Mouse (Mus musculus): ENCODE data around the gene Mlec. TPM values are rescaled to one million over a fixed set of nuclear protein-coding genes. Genes with fewer than 3 reads are reported as not detected.
"Not testable (repeated sequence)": the region's sequence is repeated elsewhere in the genome, so short reads cannot be mapped to it uniquely, and the experiment has no call there.

Mlec gene
- polyA plus RNA-seq, 1 experiment from 2014 or later, result 59.5 TPM

- H3K27ac ChIP-seq (ENCODE audit: low read depth, low read length), result no peak overlapping the region
- peaks cover 19% of the 10 kb centered on the region for H3K4me1 ChIP-seq (replicated peaks; ENCODE audit: control insufficient read depth, insufficient read depth, low read length)
- H3K27me3 ChIP-seq (replicated peaks; ENCODE audit: control insufficient read depth, insufficient read depth, low read length), result no peaks in the 10 kb centered on the region
- 90% methylated on average over 14 of the region's 14 CpGs for WGBS
- no peaks in the 10 kb centered on the region for H3K9me3 ChIP-seq (ENCODE audit: control insufficient read depth, low read length)
- no peak overlapping the region for H3K4me2 ChIP-seq
- DNase-seq (ENCODE audit: low spot score) (no peak), ATAC-seq (replicated peaks; ENCODE audit: low FRiP score) (no peak)
- H3K9ac ChIP-seq (ENCODE audit: low read depth, low read length), result no peak overlapping the region
- H3K4me3 ChIP-seq (ENCODE audit: low read depth, low read length), result no peak overlapping the region
- peaks cover 48% of the 10 kb centered on the region for H3K36me3 ChIP-seq (ENCODE audit: control insufficient read depth, insufficient read depth, low read length)
These were observed 8.1 kb downstream of the Mlec start for GRCm38 (mm10) chr5:115149675-115150459.

GRCm38 (mm10) chr5:115148872-115149271 is 9.1 kb downstream of the Mlec start:
- Histone ChIP-seq H3K36me3 (ENCODE audit: control insufficient read depth, insufficient read depth, low read length) (peaks cover 48% of the 10 kb centered on the region), H3K4me1 (replicated peaks; ENCODE audit: control insufficient read depth, insufficient read depth, low read length) (peaks cover 12% of the 10 kb centered on the region)
- WGBS, result no CpG with 5 or more reads among the region's 1 CpGs
- H3K4me3 ChIP-seq (ENCODE audit: low read depth, low read length); H3K27ac ChIP-seq (ENCODE audit: low read depth, low read length); ATAC-seq (replicated peaks; ENCODE audit: low FRiP score); H3K9me3 ChIP-seq (ENCODE audit: control insufficient read depth, low read length); H3K27me3 ChIP-seq (replicated peaks; ENCODE audit: control insufficient read depth, insufficient read depth, low read length); DNase-seq (ENCODE audit: low spot score); H3K9ac ChIP-seq (ENCODE audit: low read depth, low read length); H3K4me2 ChIP-seq: not testable (repeated sequence)

GRCm38 (mm10) chr5:115148378-115148777 is 9.6 kb downstream of the Mlec start:
- peaks cover 48% of the 10 kb centered on the region for H3K36me3 ChIP-seq (ENCODE audit: control insufficient read depth, insufficient read depth, low read length)
- WGBS, result 89% methylated on average over 8 of the region's 8 CpGs

GRCm38 (mm10) chr5:115147388-115147787 is 10.6 kb downstream of the Mlec start:
- DNase-seq (ENCODE audit: low spot score), result no peak
- 76% methylated on average over 3 of the region's 3 CpGs for WGBS
- no peaks in the 10 kb centered on the region for H3K9me3 ChIP-seq (ENCODE audit: control insufficient read depth, low read length)
- H3K27me3 ChIP-seq (replicated peaks; ENCODE audit: control insufficient read depth, insufficient read depth, low read length), result no peaks in the 10 kb centered on the region
- ATAC-seq (replicated peaks; ENCODE audit: low FRiP score), result no peak
- peaks cover 48% of the 10 kb centered on the region for H3K36me3 ChIP-seq (ENCODE audit: control insufficient read depth, insufficient read depth, low read length)
- no peaks in the 10 kb centered on the region for H3K4me1 ChIP-seq (replicated peaks; ENCODE audit: control insufficient read depth, insufficient read depth, low read length)
- H3K9ac ChIP-seq (ENCODE audit: low read depth, low read length), result no peak overlapping the region
- H3K27ac ChIP-seq (ENCODE audit: low read depth, low read length), result no peak overlapping the region
- no peak overlapping the region for H3K4me3 ChIP-seq (ENCODE audit: low read depth, low read length)
- H3K4me2 ChIP-seq, result no peak overlapping the region

More at GRCm38 (mm10) chr5:115148378-115148777, 9.6 kb downstream of the Mlec start:
- Histone ChIP-seq H3K27ac (ENCODE audit: low read depth, low read length) (no peak overlapping the region), H3K9ac (ENCODE audit: low read depth, low read length) (no peak overlapping the region), H3K9me3 (ENCODE audit: control insufficient read depth, low read length) (no peaks in the 10 kb centered on the region), H3K27me3 (replicated peaks; ENCODE audit: control insufficient read depth, insufficient read depth, low read length) (no peaks in the 10 kb centered on the region), H3K4me3 (ENCODE audit: low read depth, low read length) (no peak overlapping the region), H3K4me1 (replicated peaks; ENCODE audit: control insufficient read depth, insufficient read depth, low read length) (peaks cover 10% of the 10 kb centered on the region), H3K4me2 (no peak overlapping the region)
- no peak for ATAC-seq (replicated peaks; ENCODE audit: low FRiP score)
- no peak for DNase-seq (ENCODE audit: low spot score)

- ATAC-seq (replicated peaks; ENCODE audit: low FRiP score), result no peak
- Histone ChIP-seq H3K27me3 (replicated peaks; ENCODE audit: control insufficient read depth, insufficient read depth, low read length) (no peaks in the 10 kb centered on the region), H3K27ac (ENCODE audit: low read depth, low read length) (no peak overlapping the region), H3K9ac (ENCODE audit: low read depth, low read length) (no peak overlapping the region), H3K36me3 (ENCODE audit: control insufficient read depth, insufficient read depth, low read length) (peaks cover 48% of the 10 kb centered on the region), H3K4me3 (ENCODE audit: low read depth, low read length) (no peak overlapping the region), H3K4me1 (replicated peaks; ENCODE audit: control insufficient read depth, insufficient read depth, low read length) (no peaks in the 10 kb centered on the region), H3K4me2 (no peak overlapping the region), H3K9me3 (ENCODE audit: control insufficient read depth, low read length) (no peaks in the 10 kb centered on the region)
- DNase-seq (ENCODE audit: low spot score), result no peak
These were observed 11.2 kb downstream of the Mlec start for GRCm38 (mm10) chr5:115146747-115147130.

GRCm38 (mm10) chr5:115145976-115146746 is 11.8 kb downstream of the Mlec start:
- 78% methylated on average over 6 of the region's 6 CpGs for WGBS
- Histone ChIP-seq H3K27ac (ENCODE audit: low read depth, low read length) (no peak overlapping the region), H3K9ac (ENCODE audit: low read depth, low read length) (no peak overlapping the region), H3K36me3 (ENCODE audit: control insufficient read depth, insufficient read depth, low read length) (peaks cover 48% of the 10 kb centered on the region), H3K9me3 (ENCODE audit: control insufficient read depth, low read length) (no peaks in the 10 kb centered on the region), H3K27me3 (replicated peaks; ENCODE audit: control insufficient read depth, insufficient read depth, low read length) (no peaks in the 10 kb centered on the region), H3K4me3 (ENCODE audit: low read depth, low read length) (no peak overlapping the region), H3K4me2 (no peak overlapping the region), H3K4me1 (replicated peaks; ENCODE audit: control insufficient read depth, insufficient read depth, low read length) (no peaks in the 10 kb centered on the region)
- ATAC-seq (replicated peaks; ENCODE audit: low FRiP score) (no peak), DNase-seq (ENCODE audit: low spot score) (no peak)

- 80% methylated on average over 11 of the region's 11 CpGs for WGBS
- no peak for ATAC-seq (replicated peaks; ENCODE audit: low FRiP score)
- no peaks in the 10 kb centered on the region for H3K4me1 ChIP-seq (replicated peaks; ENCODE audit: control insufficient read depth, insufficient read depth, low read length)
These were observed 12.6 kb downstream of the Mlec start for GRCm38 (mm10) chr5:115145253-115145968.

GRCm38 (mm10) chr5:115144471-115144870 is 13.5 kb downstream of the Mlec start:
- WGBS, result 80% methylated on average over 6 of the region's 6 CpGs
- H3K9ac ChIP-seq (ENCODE audit: low read depth, low read length), result no peak overlapping the region
- no peak overlapping the region for H3K4me3 ChIP-seq (ENCODE audit: low read depth, low read length)
- peaks cover 31% of the 10 kb centered on the region for H3K36me3 ChIP-seq (ENCODE audit: control insufficient read depth, insufficient read depth, low read length)
- H3K27me3 ChIP-seq (replicated peaks; ENCODE audit: control insufficient read depth, insufficient read depth, low read length), result no peaks in the 10 kb centered on the region
- no peaks in the 10 kb centered on the region for H3K9me3 ChIP-seq (ENCODE audit: control insufficient read depth, low read length)
- H3K27ac ChIP-seq (ENCODE audit: low read depth, low read length), result no peak overlapping the region
- ATAC-seq (replicated peaks; ENCODE audit: low FRiP score), result no peak
- DNase-seq (ENCODE audit: low spot score), result no peak
- no peak overlapping the region for H3K4me2 ChIP-seq
- no peaks in the 10 kb centered on the region for H3K4me1 ChIP-seq (replicated peaks; ENCODE audit: control insufficient read depth, insufficient read depth, low read length)

More at GRCm38 (mm10) chr5:115145253-115145968, 12.6 kb downstream of the Mlec start:
- H3K4me2 ChIP-seq, result no peak overlapping the region
- H3K27me3 ChIP-seq (replicated peaks; ENCODE audit: control insufficient read depth, insufficient read depth, low read length), result no peaks in the 10 kb centered on the region
- H3K9ac ChIP-seq (ENCODE audit: low read depth, low read length), result no peak overlapping the region
- no peaks in the 10 kb centered on the region for H3K9me3 ChIP-seq (ENCODE audit: control insufficient read depth, low read length)
- no peak overlapping the region for H3K27ac ChIP-seq (ENCODE audit: low read depth, low read length)
- peaks cover 41% of the 10 kb centered on the region for H3K36me3 ChIP-seq (ENCODE audit: control insufficient read depth, insufficient read depth, low read length)
- no peak overlapping the region for H3K4me3 ChIP-seq (ENCODE audit: low read depth, low read length)
- no peak for DNase-seq (ENCODE audit: low spot score)

Measured in liver, embryonic 11.5 days (tissue).